Mouse (Mus musculus) cerebellum, postnatal 10 days (tissue): ENCODE results near the gene Ces1h.
A peak's percentile ranks its signal among the peaks of the same experiment; 100 is the strongest.

Experiments
- DNase-seq, 2 experiments: peaks; one replicate each; pipeline ENCODE4 v3.0.0; 2021; ENCODE audit warnings: mixed read lengths in 2 of 2

The Ces1h gene

GRCm38 (mm10) chr8:93379625-93380024, at the start of gene Ces1h:
Gene Ces1h, minus strand, starts transcription at chr8:93379725.
- DNase-seq = no peak

GRCm38 (mm10) chr8:93427195-93427594, 47.7 kb upstream of the Ces1h start:
- DNase-seq = peak; percentile 39 to 49

GRCm38 (mm10) chr8:93415387-93415786, 35.9 kb upstream of the Ces1h start:
- DNase-seq = no peak

- peak in 1 of 2 experiments; percentile 8 for DNase-seq
Observed at GRCm38 (mm10) chr8:93408830-93409229, 29.3 kb upstream of the Ces1h start.

DNA sequence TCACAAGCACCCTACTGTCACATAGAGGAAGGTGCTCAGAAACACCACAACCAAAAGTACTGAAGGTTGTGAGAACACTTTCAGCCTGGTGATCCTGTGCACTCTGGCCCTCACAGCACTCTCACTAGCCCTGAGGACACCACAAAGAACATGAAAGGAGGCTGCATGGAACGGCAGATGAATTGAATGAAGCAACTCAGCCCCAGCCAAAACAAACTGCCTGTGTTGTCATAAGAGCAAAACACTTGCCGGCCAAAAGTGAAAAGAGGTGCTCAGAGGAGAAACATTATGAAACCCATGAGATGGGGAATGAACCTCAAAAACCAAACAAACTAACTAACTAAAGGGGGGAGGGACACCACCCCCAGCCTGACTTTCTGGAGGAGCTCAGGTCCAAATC, 20.2 kb upstream of the Ces1h start:
- DNase-seq = no peak

DNA sequence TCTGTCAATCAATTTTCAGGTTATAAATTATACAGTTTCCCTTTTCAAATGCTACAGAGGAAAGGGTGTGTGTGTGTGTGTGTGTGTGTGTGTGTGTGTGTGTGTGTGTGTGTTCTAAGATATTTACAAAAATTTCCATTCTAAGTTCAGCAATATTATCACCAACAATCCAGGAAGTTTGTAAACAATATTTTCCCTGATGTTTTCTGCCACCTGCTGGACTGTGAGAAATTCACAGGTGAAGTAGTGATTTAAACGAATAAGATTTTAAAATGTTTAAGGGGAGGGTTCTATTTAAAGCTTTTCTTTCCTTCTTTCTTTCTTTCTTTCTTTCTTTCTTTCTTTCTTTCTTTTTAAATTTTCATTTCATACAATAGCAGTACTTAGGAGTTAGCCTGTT, 18.5 kb upstream of the Ces1h start:
- DNase-seq = peak; percentile 18 to 20

- DNase-seq = peak; percentile 23 to 48
Observed at GRCm38 (mm10) chr8:93394079-93394619, 14.6 kb upstream of the Ces1h start.

DNA sequence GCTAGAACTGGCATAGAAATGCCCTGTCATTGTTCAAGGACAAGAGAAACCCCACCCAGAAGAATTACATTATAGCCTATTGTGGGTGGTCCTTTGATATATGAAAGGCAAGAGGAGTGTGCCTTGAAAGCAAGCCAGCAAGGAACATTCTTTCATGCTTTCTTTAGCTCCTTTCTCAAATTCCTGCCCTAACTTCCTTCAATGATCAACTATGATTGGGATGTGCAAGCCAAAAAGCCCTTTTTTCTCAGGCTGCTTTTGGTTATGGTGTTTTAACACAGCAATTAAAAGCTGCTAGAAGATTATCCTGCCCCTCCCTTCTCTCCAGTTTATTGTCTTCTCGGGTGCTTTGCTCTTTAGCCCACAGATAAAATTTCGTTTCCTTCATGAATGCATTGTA, 10.0 kb downstream of the Ces1h start:
- DNase-seq = no peak

- DNase-seq = no peak
Observed at GRCm38 (mm10) chr8:93360113-93360512, 19.4 kb downstream of the Ces1h start.

GRCm38 (mm10) chr8:93339531-93339930, 40.0 kb downstream of the Ces1h start:
- no peak for DNase-seq

GRCm38 (mm10) chr8:93337207-93337606, 42.3 kb downstream of the Ces1h start, which contains the start of gene Ces1g:
Gene Ces1g, minus strand, starts transcription at chr8:93337308.
- no peak for DNase-seq

- no peak for DNase-seq
Observed at GRCm38 (mm10) chr8:93332703-93333102, 46.8 kb downstream of the Ces1h start.

DNA sequence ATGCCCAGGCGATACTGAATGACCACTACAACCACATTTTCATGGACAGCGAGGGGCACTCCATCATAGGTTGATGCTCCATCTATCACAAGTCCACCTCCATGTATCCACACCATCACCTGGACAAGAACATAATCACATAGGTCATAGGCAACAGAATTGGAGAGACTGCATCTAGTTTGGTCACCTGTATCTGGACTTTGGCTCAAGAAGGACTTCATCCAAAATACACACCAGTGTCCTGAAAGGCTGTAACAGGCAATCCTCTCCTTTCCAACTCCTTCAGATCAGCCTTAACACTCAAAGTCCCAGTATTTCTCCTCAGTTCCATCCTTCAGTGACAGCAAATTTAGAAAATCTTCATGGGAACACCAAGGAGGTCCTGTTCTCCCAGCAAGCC, 48.4 kb downstream of the Ces1h start:
- no peak for DNase-seq

- no peak for DNase-seq
Observed at GRCm38 (mm10) chr8:93325123-93325522, 54.4 kb downstream of the Ces1h start.

DNA sequence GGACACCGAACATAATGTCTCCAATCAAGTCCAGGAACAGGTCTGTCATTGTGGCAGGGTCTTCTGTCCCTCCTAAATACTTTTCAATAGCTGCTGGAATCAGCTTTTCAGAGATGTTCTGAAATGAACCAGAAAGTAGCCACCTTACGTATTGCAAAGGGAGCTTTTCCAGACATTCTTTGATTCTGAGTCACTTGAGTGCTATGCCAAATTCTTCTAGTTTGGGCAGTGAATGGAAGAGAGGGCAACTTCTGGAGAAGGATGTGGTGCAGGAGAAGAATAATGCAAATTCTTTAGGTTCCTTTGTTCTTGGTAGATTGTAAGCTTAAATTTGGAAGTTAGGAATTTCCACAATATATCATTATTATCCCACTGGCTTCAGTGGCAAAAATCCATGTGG, 62.5 kb downstream of the Ces1h start:
- no peak for DNase-seq

DNA sequence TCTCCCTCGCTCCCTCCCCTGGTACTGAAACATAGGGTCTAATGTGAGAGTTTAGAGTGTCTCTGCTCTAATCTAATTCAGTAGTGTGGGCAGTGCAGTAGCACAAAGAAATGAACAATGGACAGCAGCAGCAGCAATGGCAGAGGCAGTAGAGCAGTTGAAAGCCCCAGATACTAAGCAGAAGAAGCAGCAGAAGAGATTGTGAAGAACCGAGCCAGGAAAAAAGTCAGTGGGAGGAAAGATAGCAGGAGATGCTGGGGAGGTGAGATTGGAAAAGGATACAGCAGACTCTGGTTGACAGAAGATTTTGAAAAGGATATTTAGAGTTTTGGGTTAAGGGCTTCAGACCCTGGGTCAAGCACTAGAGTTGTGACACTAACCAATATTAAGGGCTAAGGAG, 64.0 kb downstream of the Ces1h start:
- no peak for DNase-seq
